Mouse (Mus musculus): ENCODE results near the gene Olfr935. TPM values are rescaled to one million over a fixed set of nuclear protein-coding genes. Genes with fewer than 3 reads are reported as not detected.

Olfr935 gene
- polyA plus RNA-seq (2012; rRNA removed), result not detected in 2 replicates

GRCm38 (mm10) chr9:38999583-38999982, at the start of gene Olfr935:
TSS of gene Olfr935 (minus strand) at chr9:38999683.

DNA sequence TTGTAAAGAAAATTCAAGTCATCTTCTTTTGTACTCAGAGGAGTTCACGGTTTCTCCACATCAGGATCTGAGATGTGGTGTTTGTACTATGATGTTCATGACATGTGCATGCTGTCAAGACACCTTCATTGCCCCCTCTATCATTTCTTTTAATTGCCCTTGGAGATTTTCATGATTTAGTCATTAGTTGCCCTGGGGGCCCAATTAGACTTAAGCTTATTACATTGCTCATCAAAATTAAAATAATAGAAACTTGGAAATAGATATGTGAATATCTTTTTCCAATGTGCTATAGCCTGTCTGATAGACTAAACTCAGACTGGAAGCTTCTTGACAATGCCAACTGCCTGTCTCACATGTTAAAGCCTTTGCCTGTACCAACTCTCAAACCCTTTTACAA, 23.8 kb upstream of the Olfr935 start, which contains the start of gene Olfr146:
Olfr146 (minus strand) TSS at position 101 of the 400 bp plus-strand sequence.

DNA sequence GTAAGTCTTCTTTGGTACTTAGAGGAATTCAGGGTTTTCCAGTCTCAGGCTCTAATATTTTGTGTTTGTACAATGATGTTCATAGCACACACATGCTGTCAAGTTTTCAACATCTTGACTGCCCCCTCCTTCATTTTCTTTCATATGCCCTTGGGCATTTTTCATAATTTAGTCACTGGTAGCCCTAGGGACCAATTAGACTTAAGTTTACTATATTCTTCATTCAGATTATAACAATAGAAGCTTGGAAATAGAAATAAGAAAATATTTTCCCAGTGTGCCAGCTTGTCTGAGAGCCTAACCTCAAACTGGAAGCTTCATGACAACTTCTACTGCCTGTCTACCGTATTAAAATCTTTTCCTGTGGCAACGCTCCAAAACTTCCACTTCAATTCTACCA, 11.3 kb downstream of the Olfr935 start, which contains the start of gene Olfr934:
Olfr934 (minus strand) TSS at position 101 of the 400 bp plus-strand sequence.

GRCm38 (mm10) chr9:38972013-38972412, 27.5 kb downstream of the Olfr935 start, which contains the start of gene Olfr933:
TSS of gene Olfr933 (plus strand) at chr9:38972313.

Other genes with a start within 250 kb of the Olfr935 start
- 0.05 and 0.07 TPM in 2 replicates for gene Olfr920, start 247.4 kb downstream of the Olfr935 start, polyA plus RNA-seq (2012; rRNA removed)
- gene Olfr921, start 226.6 kb downstream of the Olfr935 start, polyA plus RNA-seq (2012; rRNA removed), result not detected in 2 replicates
- not detected in 2 replicates for gene Olfr922, start 185.1 kb downstream of the Olfr935 start, polyA plus RNA-seq (2012; rRNA removed)
- gene Olfr923, start 173.1 kb downstream of the Olfr935 start, polyA plus RNA-seq (2012; rRNA removed), result not detected in 2 replicates
- gene Olfr924, start 155.2 kb downstream of the Olfr935 start, polyA plus RNA-seq (2012; rRNA removed), result not detected in 2 replicates
- gene Olfr26, start 144.6 kb downstream of the Olfr935 start, polyA plus RNA-seq (2012; rRNA removed), result not detected in 2 replicates
- gene Olfr926, start 122.6 kb downstream of the Olfr935 start, polyA plus RNA-seq (2012; rRNA removed), result not detected in 2 replicates
- not detected in 2 replicates for gene Olfr930, start 69.9 kb downstream of the Olfr935 start, polyA plus RNA-seq (2012; rRNA removed)
- not detected in 2 replicates for gene Olfr933, start 27.4 kb downstream of the Olfr935 start, polyA plus RNA-seq (2012; rRNA removed)
- not detected in 2 replicates for gene Olfr934, start 11.4 kb downstream of the Olfr935 start, polyA plus RNA-seq (2012; rRNA removed)
- gene Olfr146, start 23.7 kb upstream of the Olfr935 start, polyA plus RNA-seq (2012; rRNA removed), result not detected in 2 replicates
- not detected in 2 replicates for gene Olfr937, start 65.3 kb upstream of the Olfr935 start, polyA plus RNA-seq (2012; rRNA removed)
- not detected in 2 replicates for gene Olfr938, start 79.2 kb upstream of the Olfr935 start, polyA plus RNA-seq (2012; rRNA removed)
- not detected in 2 replicates for gene Olfr27, start 128.4 kb upstream of the Olfr935 start, polyA plus RNA-seq (2012; rRNA removed)
- not detected in 2 replicates for gene Olfr943, start 166.6 kb upstream of the Olfr935 start, polyA plus RNA-seq (2012; rRNA removed)
- gene Olfr944, start 202.2 kb upstream of the Olfr935 start, polyA plus RNA-seq (2012; rRNA removed), result not detected in 2 replicates